Mouse (Mus musculus) ES-Bruce4 (cell line): ENCODE measurements around the gene Zfp992. TPM values are rescaled to one million over a fixed set of nuclear protein-coding genes. Genes with fewer than 3 reads are reported as not detected.
"Not testable (repeated sequence)": the region's sequence is repeated elsewhere in the genome, so short reads cannot be mapped to it uniquely, and the experiment has no call there.

Source experiments
- H3K27ac ChIP-seq: 2 replicates; pipeline ENCODE4 v1.5.1; 2012; ENCODE audit warnings: low read length, inconsistent platforms; ENCODE audit not compliant: insufficient read depth
- H3K27me3 ChIP-seq: 2 replicates; pipeline ENCODE4 v1.6.1; 2012; ENCODE audit warnings: mild to moderate bottlenecking, low read length, inconsistent platforms; ENCODE audit not compliant: control insufficient read depth, poor library complexity, insufficient read depth, severe bottlenecking
- H3K36me3 ChIP-seq: 2 replicates; pipeline ENCODE4 v1.6.1; 2012; ENCODE audit warnings: inconsistent platforms, mild to moderate bottlenecking, low read length, moderate library complexity; ENCODE audit not compliant: control insufficient read depth, poor library complexity, insufficient read depth, severe bottlenecking
- H3K4me1 ChIP-seq: one replicate; pipeline ENCODE4 v1.8.1; 2011; ENCODE audit warnings: low read length; ENCODE audit not compliant: control insufficient read depth, insufficient read depth
- H3K4me3 ChIP-seq: 2 replicates; pipeline ENCODE4 v1.5.1; 2011; ENCODE audit warnings: low read depth, mild to moderate bottlenecking, low read length
- H3K9ac ChIP-seq: 2 replicates; pipeline ENCODE4 v1.6.1; 2012; ENCODE audit warnings: low read depth, mild to moderate bottlenecking, inconsistent platforms; ENCODE audit not compliant: poor library complexity, severe bottlenecking
- H3K9me3 ChIP-seq: replicated peaks from 2 replicates; pipeline ENCODE4 v1.6.1; 2012; ENCODE audit warnings: mild to moderate bottlenecking, low read length, inconsistent platforms; ENCODE audit not compliant: control insufficient read depth, poor library complexity, insufficient read depth, severe bottlenecking
- CTCF ChIP-seq: IDR thresholded peaks from one replicate; pipeline ENCODE4 v1.8.1; 2011; ENCODE audit warnings: low read depth, low read length
- EP300 ChIP-seq: IDR thresholded peaks from 2 replicates; pipeline ENCODE4 v1.6.1; 2011; ENCODE audit warnings: low read depth, low read length; ENCODE audit not compliant: insufficient read depth
- POLR2A ChIP-seq: IDR thresholded peaks from one replicate; pipeline ENCODE4 v1.8.1; 2011; ENCODE audit warnings: low read length; ENCODE audit not compliant: insufficient read depth
- polyA plus RNA-seq: library from polyadenylated mRNA; stranded (reverse); fragments of >200 nt; gene quantifications from 2 replicates; pipeline ENCODE4 v1.2.4, GENCODE M21; 2011; ENCODE audit warnings: low read depth; ENCODE audit not compliant: missing spikeins, insufficient read depth, insufficient read length

The Zfp992 gene
- polyA plus RNA-seq, 1 experiment, result 23.7 TPM

- H3K4me1 ChIP-seq, H3K4me3 ChIP-seq, H3K36me3 ChIP-seq, H3K27me3 ChIP-seq, H3K27ac ChIP-seq, H3K9me3 ChIP-seq, H3K9ac ChIP-seq: not testable (repeated sequence)
- peak; percentile 49; the same call in 1 of the 2 replicates for TF ChIP-seq EP300
Measured at GRCm38 (mm10) chr4:146511871-146512270, 63.0 kb downstream of the Zfp992 start.

GRCm38 (mm10) chr4:146516474-146516873 lies 67.7 kb downstream of the Zfp992 start:
- Histone ChIP-seq H3K9ac (no peak overlapping the region), H3K27ac (no peak overlapping the region), H3K9me3 (no peaks in the 10 kb centered on the region), H3K27me3 (no peaks in the 10 kb centered on the region), H3K4me3 (no peak overlapping the region), H3K36me3 (peaks cover 21% of the 10 kb centered on the region), H3K4me1 (no peaks in the 10 kb centered on the region)
- TF ChIP-seq CTCF, result no peak
- no peak for TF ChIP-seq EP300
- no peak for TF ChIP-seq POLR2A

GRCm38 (mm10) chr4:146517150-146517549 lies 68.3 kb downstream of the Zfp992 start:
- peaks cover 25% of the 10 kb centered on the region for H3K36me3 ChIP-seq
- H3K27me3 ChIP-seq, H3K4me3 ChIP-seq, H3K4me1 ChIP-seq, H3K9me3 ChIP-seq, H3K9ac ChIP-seq: not testable (repeated sequence)
- peak overlapping the region; percentile 36; the same call in 1 of the 2 replicates for H3K27ac ChIP-seq

Other genes starting within 250 kb of the Zfp992 start
- 35.1 and 39.3 TPM in 2 replicates for gene Zfp981, start 53.0 kb downstream of the Zfp992 start, polyA plus RNA-seq
- 93.9 and 97.5 TPM in 2 replicates for gene Zfp993, start 161.9 kb downstream of the Zfp992 start, polyA plus RNA-seq